Mouse (Mus musculus) midbrain, embryonic 11.5 days (tissue): ENCODE measurements around the gene Popdc3. TPM values are rescaled to one million over a fixed set of nuclear protein-coding genes. Genes with fewer than 3 reads are reported as not detected.

Source experiments
- ATAC-seq: fragments of 200-750 bp; cut with Nextera tagmentation; 2 replicates; pipeline ENCODE4 v1.8.0; 2017; ENCODE audit warnings: moderate TSS enrichment, moderate library complexity; ENCODE audit not compliant: low FRiP score
- DNase-seq: peaks from one replicate; pipeline ENCODE4 v3.0.0; 2015; ENCODE audit warnings: low spot score; ENCODE audit errors: missing footprints
- H3K27ac ChIP-seq: fragments of 300-500 bp; sonication (generic); 2 replicates; pipeline ENCODE4 v1.5.1; 2014; ENCODE audit warnings: low read depth, low read length
- H3K27me3 ChIP-seq: fragments of 300-500 bp; sonication (generic); 2 replicates; pipeline ENCODE4 v1.6.1; 2014; ENCODE audit warnings: mild to moderate bottlenecking, low read length, moderate library complexity, mixed read lengths; ENCODE audit not compliant: control insufficient read depth, insufficient read depth
- H3K36me3 ChIP-seq: fragments of 300-500 bp; sonication (generic); 2 replicates; pipeline ENCODE4 v1.6.1; 2014; ENCODE audit warnings: mild to moderate bottlenecking, low read length, moderate library complexity, mixed read lengths; ENCODE audit not compliant: control insufficient read depth, insufficient read depth
- H3K4me1 ChIP-seq: fragments of 300-500 bp; sonication (generic); 2 replicates; pipeline ENCODE4 v1.6.1; 2014; ENCODE audit warnings: low read length; ENCODE audit not compliant: control insufficient read depth, insufficient read depth
- H3K4me2 ChIP-seq: fragments of 300-500 bp; sonication (generic); 2 replicates; pipeline ENCODE4 v1.6.1; 2014; ENCODE audit warnings: mild to moderate bottlenecking, moderate library complexity
- H3K4me3 ChIP-seq: fragments of 300-500 bp; sonication (generic); 2 replicates; pipeline ENCODE4 v1.5.1; 2014; ENCODE audit warnings: low read depth, low read length
- H3K9ac ChIP-seq: fragments of 300-500 bp; sonication (generic); 2 replicates; pipeline ENCODE4 v1.6.1; 2014; ENCODE audit warnings: low read length
- H3K9me3 ChIP-seq: fragments of 300-500 bp; sonication (generic); 2 replicates; pipeline ENCODE4 v1.6.1; 2016; ENCODE audit warnings: low read length; ENCODE audit not compliant: control insufficient read depth
- WGBS: fragments of 180-500 bp; shearing (Covaris S2); extraction: QIAGEN DNeasy Blood & Tissue Kit; methylation state at CpG from one replicate; pipeline ENCODE4 v1.1.7; 2014; 5-methylcytosine and 5-hydroxymethylcytosine counted together
- polyA plus RNA-seq: library from polyadenylated mRNA; unstranded; fragments of >200 nt; fragmentation: Nextera tagmentation; extraction: Ambion mirVana; gene quantifications from 2 replicates; pipeline ENCODE4 v1.2.1, GENCODE M21; 2014

Gene Popdc3
- polyA plus RNA-seq, 1 experiment from 2014 or later, result 0.22 TPM

- Histone ChIP-seq H3K4me2 (no peak overlapping the region), H3K9me3 (peaks cover 3% of the 10 kb centered on the region; the same call in 1 of the 2 replicates), H3K36me3 (no peaks in the 10 kb centered on the region; the same call in 1 of the 2 replicates), H3K27ac (no peak overlapping the region), H3K4me1 (no peaks in the 10 kb centered on the region), H3K4me3 (no peak overlapping the region), H3K9ac (no peak overlapping the region), H3K27me3 (no peaks in the 10 kb centered on the region)
- ATAC-seq (no peak), DNase-seq (no peak)
- 84% methylated on average over 5 of the region's 5 CpGs for WGBS
Observed at GRCm38 (mm10) chr10:45318922-45319321, 141.0 kb downstream of the Popdc3 start.

- Histone ChIP-seq H3K27me3 (no peaks in the 10 kb centered on the region), H3K4me2 (no peak overlapping the region), H3K27ac (no peak overlapping the region), H3K36me3 (no peaks in the 10 kb centered on the region; the same call in 1 of the 2 replicates), H3K9ac (no peak overlapping the region), H3K4me1 (no peaks in the 10 kb centered on the region), H3K4me3 (no peak overlapping the region), H3K9me3 (peaks cover 3% of the 10 kb centered on the region; the same call in 1 of the 2 replicates)
- WGBS, result 54% methylated on average over 3 of the region's 3 CpGs
- DNase-seq (no peak), ATAC-seq (no peak)
Observed at GRCm38 (mm10) chr10:45320296-45320695, 142.4 kb downstream of the Popdc3 start.

DNA sequence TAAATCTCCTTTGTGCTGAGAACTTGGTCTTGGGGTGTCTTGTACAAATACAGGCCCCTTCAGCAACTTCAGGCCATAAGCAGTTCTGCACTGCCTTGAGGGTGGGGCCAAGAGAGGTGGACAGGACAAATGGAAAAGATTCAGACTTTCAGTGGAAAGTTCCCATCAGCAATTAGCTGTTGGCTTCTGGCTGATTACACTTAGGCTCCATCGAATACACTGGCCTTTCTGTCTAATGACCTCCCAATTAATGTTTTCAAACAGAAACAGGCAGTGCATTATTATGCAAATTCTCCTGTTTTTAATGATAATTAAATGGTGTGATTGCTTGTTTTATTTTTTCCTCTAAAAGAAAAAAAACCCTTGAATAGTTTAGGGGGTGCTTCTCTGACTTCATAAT lies 146.3 kb downstream of the Popdc3 start:
- Histone ChIP-seq H3K27me3 (no peaks in the 10 kb centered on the region), H3K4me3 (no peak overlapping the region)

DNA sequence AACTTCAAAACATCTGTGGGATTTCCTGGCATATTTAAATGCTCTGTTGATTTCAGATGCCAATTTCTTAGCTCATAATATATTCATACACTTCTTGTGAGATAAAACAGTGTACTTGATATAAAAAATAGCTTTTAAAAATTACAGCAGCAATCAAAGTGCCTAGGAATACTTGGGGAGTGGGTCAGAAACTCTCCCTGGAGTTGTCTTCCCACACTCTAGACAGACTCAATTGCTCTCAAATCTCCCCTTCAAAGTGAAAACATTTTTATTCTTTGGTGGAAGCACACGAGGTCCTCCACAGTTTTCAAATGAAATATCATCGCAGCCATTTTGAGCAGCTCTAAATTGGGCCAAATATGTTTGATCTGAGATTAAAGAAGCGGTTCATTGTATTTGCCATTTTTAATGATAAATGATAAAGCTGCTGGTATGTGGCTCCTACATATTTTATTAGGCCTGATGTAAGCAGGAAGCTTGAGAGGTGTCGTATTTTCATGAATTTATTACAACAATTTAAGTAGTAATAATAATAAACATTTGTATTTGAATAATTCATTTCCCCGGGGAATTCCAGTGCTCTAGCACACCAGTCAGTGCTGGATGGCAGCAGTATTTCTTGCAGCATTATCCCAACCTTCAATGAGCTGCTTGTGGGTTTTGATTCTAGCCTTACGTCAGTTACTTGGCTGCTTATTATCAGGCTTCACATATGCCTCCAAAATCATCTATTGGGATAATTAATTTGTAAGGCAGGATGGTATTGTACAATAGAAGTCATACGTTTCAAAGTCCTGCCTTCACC lies 150.5 kb downstream of the Popdc3 start:
- Histone ChIP-seq H3K4me1 (no peaks in the 10 kb centered on the region), H3K27ac (no peak overlapping the region), H3K27me3 (no peaks in the 10 kb centered on the region), H3K9ac (no peak overlapping the region), H3K36me3 (no peaks in the 10 kb centered on the region), H3K4me2 (no peak overlapping the region), H3K4me3 (no peak overlapping the region), H3K9me3 (no peaks in the 10 kb centered on the region)
- no peak for ATAC-seq
- DNase-seq, result no peak
- WGBS, result 79% methylated on average over 7 of the region's 7 CpGs

More for the DNA sequence above, 146.3 kb downstream of the Popdc3 start:
- Histone ChIP-seq H3K9me3 (no peaks in the 10 kb centered on the region), H3K36me3 (no peaks in the 10 kb centered on the region), H3K9ac (no peak overlapping the region), H3K27ac (no peak overlapping the region), H3K4me2 (no peak overlapping the region), H3K4me1 (no peaks in the 10 kb centered on the region)
- WGBS, result 72% methylated on average over 1 of the region's 1 CpGs
- DNase-seq (no peak), ATAC-seq (no peak)

DNA sequence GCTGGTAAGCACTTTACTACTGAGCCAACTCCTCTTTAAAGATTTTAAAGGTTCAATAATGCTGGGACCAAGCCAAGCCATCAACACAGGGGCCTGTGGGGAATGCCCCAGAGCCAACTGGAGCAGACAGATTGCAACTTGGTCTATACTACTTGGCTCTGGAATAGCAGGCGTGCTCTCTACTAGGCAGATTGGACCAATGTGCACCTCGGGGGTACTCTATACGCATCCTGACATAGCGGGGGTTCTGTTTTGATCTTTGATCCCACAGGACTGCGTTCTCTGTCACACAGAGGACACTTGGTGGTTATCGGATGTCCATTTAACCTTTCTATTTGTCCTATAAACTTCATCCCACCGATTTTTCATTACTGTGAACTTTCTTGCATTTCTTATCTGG lies 157.0 kb downstream of the Popdc3 start:
- Histone ChIP-seq H3K27me3 (peaks cover 14% of the 10 kb centered on the region), H3K9me3 (no peaks in the 10 kb centered on the region), H3K9ac (no peak overlapping the region), H3K4me3 (peak overlapping the region; percentile 65), H3K36me3 (no peaks in the 10 kb centered on the region), H3K4me1 (peaks cover 2% of the 10 kb centered on the region; the same call in 1 of the 2 replicates), H3K4me2 (peak overlapping the region; percentile 91), H3K27ac (no peak overlapping the region)
- DNase-seq (no peak), ATAC-seq (peak; percentile 51; the same call in 1 of the 2 replicates)
- WGBS, result 25% methylated on average over 7 of the region's 7 CpGs

DNA sequence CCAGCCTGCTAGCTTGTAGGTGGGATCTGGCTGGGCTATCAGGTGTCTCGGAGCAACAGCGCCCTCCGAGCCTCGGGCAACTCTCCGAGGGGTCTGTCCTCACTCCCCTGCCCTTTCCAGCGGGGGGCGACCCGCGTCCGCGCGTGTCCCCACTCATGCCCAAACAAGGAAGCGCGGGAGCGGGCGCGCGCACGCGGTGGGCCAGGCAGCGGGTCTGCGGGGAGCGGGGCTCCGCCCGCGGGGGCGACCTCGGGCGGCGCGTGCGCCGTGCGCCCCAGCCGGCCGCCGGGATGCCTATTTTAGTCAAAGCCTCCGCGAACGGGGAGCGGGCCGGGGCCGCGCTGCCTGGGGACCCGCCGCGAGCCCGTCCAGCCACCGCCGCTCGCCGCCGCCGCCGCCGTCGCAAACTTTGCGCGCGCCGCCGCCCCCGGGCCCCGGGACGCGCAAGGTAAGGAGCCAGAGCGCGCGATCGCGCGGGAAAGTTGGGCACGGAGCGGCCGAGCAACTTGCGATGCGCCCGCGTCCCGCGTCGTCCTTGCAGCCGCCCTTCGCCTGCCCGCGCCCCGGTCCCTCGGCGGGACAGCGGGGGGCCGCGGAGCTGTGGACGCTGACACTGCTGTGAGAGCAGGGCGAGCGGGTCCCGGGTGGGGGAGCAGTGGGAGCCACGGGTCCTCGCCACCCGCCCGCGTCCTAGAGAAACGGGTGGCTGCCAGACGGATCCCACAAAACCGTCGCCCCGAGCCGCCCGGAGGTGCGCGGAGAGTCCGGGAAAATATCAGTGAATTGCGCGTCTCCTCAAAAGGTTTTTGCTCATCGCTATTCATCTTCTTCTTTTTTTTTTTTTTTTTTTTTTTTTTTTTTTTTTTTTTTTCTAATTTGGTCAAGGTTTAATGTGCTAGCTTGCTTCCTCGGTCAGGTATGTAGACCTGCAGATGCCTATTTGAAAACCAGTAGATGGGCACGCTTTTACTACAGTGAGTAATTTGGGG lies 157.8 kb downstream of the Popdc3 start, which contains the start of gene Bves:
Gene Bves (plus strand): TSS at position 339 of the 989 bp plus-strand sequence.
- H3K4me3 ChIP-seq, result peak within 1 kb of the TSS; percentile 65
- H3K9me3 ChIP-seq, result no peaks in the 10 kb centered on the region
- DNase-seq, result peak; percentile 94
- H3K4me1 ChIP-seq, result peaks cover 2% of the 10 kb centered on the region; the same call in 1 of the 2 replicates
- no peak within 1 kb of the TSS for H3K27ac ChIP-seq
- H3K36me3 ChIP-seq, result no peaks in the 10 kb centered on the region
- ATAC-seq, result peak; percentile 87
- H3K4me2 ChIP-seq, result peak within 1 kb of the TSS; percentile 91
- under 1% methylated on average over 103 of the region's 116 CpGs for WGBS
- H3K27me3 ChIP-seq, result peaks cover 14% of the 10 kb centered on the region
- H3K9ac ChIP-seq, result peak within 1 kb of the TSS; percentile 74

- no peak overlapping the region for H3K4me2 ChIP-seq
- no peak for DNase-seq
- H3K27me3 ChIP-seq, result peaks cover 14% of the 10 kb centered on the region
- no peak overlapping the region for H3K4me3 ChIP-seq
- ATAC-seq, result no peak
- no peaks in the 10 kb centered on the region; the same call in 1 of the 2 replicates for H3K9me3 ChIP-seq
- WGBS, result 79% methylated on average over 7 of the region's 7 CpGs
- no peaks in the 10 kb centered on the region for H3K36me3 ChIP-seq
- no peak overlapping the region for H3K9ac ChIP-seq
- H3K4me1 ChIP-seq, result peaks cover 2% of the 10 kb centered on the region; the same call in 1 of the 2 replicates
- no peak overlapping the region for H3K27ac ChIP-seq
Observed at GRCm38 (mm10) chr10:45339106-45339505, 161.2 kb downstream of the Popdc3 start.

DNA sequence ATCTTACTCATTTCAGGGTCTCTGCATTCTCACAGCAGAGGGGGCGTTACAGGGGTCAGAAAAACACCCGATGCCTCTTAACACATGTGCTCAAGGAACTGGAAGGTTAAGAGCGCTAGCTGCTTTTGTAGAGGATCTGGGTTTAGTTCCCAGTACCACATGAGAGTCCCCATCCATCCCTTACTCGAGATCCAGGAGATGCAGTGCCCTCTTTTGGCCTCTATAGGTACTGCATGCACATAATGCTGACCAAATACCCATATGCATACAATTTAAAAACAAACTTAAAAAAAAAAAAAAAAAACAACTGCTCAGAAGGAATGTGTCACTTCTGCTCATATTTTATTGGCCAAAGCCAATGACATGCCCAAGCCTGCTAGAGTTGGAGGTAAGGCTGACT lies 166.5 kb downstream of the Popdc3 start:
- H3K4me2 ChIP-seq, result no peak overlapping the region
- H3K4me1 ChIP-seq, result no peaks in the 10 kb centered on the region
- no peak for ATAC-seq
- H3K36me3 ChIP-seq, result no peaks in the 10 kb centered on the region
- no peak overlapping the region for H3K27ac ChIP-seq
- WGBS, result 83% methylated on average over 4 of the region's 4 CpGs
- DNase-seq, result no peak
- H3K9ac ChIP-seq, result no peak overlapping the region
- no peak overlapping the region for H3K4me3 ChIP-seq
- H3K27me3 ChIP-seq, result no peaks in the 10 kb centered on the region
- no peaks in the 10 kb centered on the region; the same call in 1 of the 2 replicates for H3K9me3 ChIP-seq
